Mouse (Mus musculus) heart, adult 2 months (tissue): ENCODE data around the gene Bves.

ENCODE experiments used
- CTCF ChIP-seq: fragments of 200-600 bp; IDR thresholded peaks from 2 replicates; pipeline ENCODE4 v1.8.1; 2022; ENCODE audit warnings: antibody characterized with exemption, mild to moderate bottlenecking, moderate library complexity
- EP300 ChIP-seq: fragments of 200-500 bp; IDR thresholded peaks from 2 replicates; pipeline ENCODE4 v1.6.1; 2011; ENCODE audit warnings: low read depth, low read length, control low read depth; ENCODE audit not compliant: insufficient read depth
- POLR2A ChIP-seq: fragments of 200-500 bp; IDR thresholded peaks from 2 replicates; pipeline ENCODE4 v1.6.1; 2011; ENCODE audit warnings: mild to moderate bottlenecking, low read depth, low read length, control low read depth; ENCODE audit not compliant: insufficient read depth

DNA sequence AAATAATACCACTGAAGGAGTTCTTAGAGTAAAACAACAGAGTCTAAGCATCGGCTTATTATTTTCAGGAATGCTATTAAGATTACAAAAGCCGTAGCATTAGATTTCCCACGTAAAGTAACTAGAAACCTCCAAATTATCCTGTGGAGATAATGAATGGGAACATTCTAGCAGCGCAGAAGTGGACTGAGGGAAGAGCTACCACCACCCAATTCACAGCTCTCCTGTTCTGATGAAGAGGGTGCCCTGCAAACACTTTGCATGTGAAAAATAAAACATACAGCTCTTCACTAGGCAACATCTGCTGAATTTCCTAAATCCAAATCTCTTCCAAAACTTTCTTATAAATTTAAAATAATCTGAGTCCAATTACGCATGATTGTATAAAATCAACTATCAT is 76.6 kb downstream of the Bves start:
- TF ChIP-seq CTCF (no peak), POLR2A (no peak), EP300 (no peak)
